Mouse (Mus musculus): ENCODE measurements around the gene Ankub1.

DNA sequence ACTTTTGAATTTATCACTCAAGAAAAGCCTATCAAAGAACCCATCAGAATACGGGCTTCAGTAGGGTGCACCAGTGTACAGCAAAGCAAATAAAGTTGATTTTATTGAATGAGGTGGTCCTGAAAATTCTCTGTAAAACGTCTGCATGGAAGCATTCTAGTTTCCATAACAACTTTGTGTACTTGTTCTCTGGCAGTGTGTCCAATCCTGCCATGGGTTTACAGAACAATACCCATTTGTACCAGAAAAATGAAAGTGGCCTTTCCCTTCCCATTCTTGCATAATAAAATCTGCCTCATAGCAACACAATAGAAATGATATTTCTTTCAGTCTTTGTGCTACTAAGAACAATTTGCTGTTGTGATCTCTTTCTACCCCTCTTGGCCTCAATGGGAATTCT, at the start of gene Ankub1:
- TF ChIP-seq CTCF (conservative IDR thresholded peaks at IDR 0.05; ENCODE audit: low read length): no peak
- TF ChIP-seq POU5F1 (IDR thresholded peaks at IDR 0.05; ENCODE audit: borderline replicate concordance, low read length): no peak
- no peak for TF ChIP-seq NANOG (IDR thresholded peaks at IDR 0.05; ENCODE audit: borderline replicate concordance, low read length)
